Mouse (Mus musculus) testis, postnatal 10 days (tissue): ENCODE measurements around the gene Ncln.

Experiments used
- DNase-seq: peaks from one replicate; pipeline ENCODE4 v3.0.0; 2021; ENCODE audit warnings: low spot score

The Ncln gene

DNA sequence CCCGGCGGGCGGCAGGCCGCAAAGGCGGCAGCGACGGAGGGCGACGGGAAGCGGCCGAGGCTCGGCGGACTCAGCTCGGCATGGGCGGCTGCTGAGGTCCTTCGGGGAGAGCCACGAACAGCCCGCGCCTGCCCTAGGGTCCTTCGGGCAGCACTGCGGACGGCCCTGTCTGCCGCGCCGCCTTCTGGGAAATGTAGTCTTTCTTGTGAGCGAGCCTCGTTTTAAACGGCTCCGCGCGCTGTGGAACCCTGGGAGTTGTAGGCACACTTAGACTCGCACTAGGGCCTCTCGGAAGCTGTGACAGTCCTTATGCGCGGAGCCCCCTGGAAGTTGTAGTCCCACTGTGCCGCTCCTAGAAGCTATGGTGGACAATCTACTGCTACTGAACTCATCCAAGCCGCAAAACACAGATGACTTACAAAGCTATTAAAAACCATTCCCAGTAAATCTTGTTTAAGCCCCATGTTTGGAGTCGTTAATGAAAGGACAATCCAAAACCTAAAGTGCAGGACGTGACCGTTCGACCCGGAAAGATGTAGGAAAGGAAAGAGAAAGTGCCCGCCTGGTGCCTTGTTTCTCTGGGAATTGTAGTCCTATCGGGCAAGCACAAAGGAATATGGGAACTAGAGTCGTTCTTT lies at the start of gene Ncln:
Gene Ncln, minus strand, starts transcription at position 129 of the 638 bp plus-strand sequence.
- peak; percentile 98 for DNase-seq

DNA sequence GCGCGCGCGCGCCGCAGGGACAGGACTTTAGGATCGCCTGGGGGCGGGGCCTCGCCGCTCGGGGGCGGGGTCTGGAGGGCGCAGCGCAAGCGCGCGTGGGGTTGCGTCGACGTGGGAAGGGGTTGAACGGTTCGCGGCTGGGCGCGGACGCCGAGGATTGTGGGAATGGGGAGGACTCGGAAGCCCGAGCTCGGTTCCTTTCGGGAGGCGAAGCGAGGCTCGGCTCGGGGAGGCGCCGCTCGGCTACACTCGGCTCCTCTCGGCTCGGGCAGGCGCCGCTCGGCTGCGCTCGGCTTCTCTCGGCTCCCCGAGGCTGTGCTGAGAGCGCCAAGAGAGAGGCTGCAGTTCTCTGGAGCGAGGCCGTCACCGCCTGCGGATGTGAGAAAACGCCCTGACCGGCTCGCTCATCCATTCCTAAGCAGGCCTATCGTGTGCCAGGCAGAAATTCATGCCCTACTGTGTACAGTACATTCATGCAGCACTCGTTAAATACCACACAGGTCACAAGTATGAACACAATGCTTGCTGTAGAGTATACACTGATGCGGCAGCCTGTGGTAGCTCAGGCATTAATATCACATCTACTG lies 49.1 kb upstream of the Ncln start, which contains the start of gene Gna11:
Gene Gna11, minus strand, starts transcription at position 30 of the 587 bp plus-strand sequence.
- peak; percentile 100 for DNase-seq

DNA sequence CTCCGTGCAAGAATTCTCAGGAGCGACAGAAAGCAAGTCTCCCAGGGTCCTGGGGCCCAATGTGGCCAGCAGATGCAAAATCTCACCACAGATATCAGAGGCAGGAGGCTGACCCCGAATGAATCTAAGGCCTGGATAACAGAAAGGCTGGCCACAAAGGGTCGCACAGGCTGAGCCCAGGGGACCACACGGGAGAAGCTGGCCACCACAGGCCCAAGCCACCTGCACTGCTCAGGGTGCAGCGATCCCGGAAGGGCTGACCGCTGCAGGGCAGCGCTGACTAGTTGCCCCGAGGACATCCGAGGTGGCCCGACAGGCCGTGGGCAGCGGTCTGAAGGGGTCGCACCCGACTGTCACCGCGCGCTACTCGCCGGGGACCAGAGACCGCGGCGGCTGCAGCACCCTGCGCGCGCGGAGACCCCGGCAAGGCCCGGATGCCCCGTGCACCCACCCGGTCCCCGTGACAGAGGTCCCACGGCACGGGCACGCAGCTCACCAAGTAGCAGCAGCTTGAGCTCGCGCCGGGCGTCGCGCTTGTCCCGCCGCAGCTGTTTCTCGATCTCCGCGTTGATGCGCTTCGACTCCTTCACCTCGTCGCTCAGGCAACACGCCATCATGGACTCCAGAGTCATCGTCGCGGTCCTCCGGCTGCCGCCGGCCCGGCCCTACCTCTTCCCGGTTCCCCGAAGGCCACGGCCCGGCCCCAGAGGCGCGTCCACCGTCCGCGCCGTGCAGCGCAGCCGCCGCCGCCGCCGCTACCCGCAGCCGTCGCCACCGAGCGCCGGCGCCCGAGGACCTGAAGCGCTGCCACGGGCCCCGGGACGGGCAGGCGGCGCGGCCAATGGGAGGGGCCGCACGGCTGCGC lies 48.3 kb upstream of the Ncln start:
- DNase-seq: no peak

DNA sequence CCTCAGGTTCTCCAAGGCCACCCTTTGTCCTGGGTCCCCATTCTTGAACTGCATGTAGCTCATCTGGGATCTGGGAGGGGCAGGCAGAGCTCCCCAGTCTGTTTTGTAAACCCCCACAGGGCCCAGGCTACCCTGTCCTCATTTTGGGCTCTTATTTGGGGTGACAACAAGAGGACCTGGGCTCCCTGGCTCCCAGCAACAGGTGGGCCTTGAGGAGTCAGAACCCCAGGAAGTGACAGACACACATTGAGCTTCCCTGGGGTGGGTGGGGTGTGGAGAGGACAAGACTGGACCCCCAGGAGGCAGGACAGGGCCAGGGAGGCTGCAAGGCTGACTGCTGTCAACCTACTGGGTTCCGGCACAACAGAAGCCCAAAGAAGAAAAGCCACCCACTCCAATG lies 47.4 kb upstream of the Ncln start:
- DNase-seq: no peak

DNA sequence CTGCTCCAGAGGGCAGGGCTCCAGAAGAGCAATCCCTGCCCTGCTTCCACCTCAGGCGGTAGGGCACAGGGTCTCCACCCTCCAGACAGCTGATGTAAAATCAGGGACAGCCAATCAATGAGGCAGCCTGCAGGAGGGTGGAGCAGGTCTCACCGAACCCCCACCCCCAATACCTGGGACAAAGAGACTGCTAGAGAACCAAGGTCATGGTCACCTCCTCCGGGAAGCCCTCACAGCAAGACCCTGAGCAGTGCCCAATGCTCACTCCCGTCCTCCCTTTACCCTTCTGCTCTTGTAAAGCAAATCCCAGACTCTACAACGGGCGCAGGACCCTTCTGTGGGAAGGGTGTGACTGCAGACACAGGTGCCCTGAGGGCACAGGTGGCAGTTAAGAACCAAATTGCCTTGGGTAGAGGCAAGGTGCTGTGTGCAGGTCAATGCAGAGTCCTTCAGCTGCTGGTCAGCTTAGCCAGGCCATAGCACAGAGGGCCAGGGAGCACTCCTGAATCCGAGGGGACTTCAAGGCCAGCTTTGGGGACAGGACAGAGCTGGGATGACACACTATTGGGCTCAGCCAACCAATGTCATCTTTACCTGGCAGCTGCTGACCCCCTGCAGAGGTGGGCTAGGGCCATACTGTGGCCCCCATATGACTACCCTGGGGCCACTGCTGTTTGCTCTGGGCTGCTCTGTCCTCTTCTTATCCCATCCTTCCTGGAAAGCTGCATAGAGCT lies 46.7 kb upstream of the Ncln start:
- DNase-seq: no peak

DNA sequence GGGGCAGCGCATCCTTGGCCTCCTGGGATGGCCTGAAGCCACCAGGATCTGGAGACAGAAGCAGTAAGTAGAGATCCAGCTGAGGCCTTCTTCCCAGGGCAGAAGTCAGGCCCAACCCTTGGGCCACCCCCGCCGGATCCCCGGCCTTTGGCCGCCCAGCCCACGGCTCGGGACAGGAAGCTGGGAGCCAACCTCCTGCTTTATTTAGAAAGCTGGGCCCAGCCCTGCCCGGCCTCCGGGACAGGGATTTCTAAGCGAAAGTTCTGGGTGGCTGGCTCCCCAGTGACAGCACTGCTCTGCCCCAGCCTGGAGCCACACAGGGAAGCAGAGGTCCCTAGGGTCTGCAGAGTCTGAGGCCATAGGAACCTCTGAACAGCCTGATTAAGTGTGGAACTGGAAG lies 45.6 kb upstream of the Ncln start:
- DNase-seq: no peak

DNA sequence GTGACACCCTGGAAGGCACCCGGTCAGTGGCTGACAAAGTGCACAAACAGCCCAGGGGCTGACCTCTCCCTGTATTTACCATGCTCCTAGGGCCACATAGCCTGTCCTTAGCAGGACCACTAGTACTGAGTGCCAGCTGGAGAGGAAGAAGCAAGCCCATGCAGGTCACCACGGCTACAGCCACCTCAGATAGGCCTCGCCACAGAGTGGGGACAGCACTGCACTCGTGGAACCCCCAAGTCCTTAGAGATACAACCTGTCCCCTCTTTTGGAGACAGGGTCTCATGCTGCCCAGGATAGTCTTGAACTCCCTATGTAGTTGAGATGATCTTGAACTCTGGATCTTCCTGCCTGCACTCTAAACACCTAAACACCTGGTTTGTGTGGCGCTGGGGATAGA lies 45.2 kb upstream of the Ncln start:
- DNase-seq: no peak

DNA sequence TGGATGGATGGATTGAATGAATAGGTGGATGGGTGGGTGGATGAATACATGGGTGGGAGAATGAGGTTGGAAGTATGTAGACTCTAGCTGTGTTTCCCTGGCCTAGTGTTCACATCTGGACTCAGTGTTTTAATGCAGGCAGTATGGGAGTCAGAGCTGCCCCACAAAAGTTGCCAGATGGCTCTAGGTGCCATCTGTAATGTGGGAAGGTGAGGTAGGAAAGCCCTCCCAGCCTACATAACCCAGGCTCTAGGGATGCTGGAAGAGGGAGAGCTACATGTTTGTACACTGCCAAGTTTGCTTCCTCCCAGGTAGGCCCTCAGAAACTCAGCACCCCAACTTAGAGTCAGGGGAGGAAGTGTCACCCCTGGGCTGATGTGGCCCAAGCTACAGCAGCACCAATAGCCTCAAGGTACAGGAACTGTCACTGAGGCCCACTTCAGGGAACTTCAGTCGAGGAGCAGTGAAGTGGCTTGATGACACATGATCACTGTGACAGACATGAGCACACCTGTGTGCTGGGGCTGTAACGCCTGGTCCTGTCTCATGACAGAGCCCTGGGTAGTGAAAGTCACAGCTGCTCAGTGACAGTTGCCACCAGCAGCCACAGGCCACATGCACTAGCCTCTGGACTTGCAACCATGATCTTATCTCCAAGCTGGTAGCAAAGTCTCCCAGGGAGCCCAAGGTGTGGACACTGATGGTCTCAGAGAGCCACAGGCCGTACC lies 42.3 kb upstream of the Ncln start:
- DNase-seq: no peak

DNA sequence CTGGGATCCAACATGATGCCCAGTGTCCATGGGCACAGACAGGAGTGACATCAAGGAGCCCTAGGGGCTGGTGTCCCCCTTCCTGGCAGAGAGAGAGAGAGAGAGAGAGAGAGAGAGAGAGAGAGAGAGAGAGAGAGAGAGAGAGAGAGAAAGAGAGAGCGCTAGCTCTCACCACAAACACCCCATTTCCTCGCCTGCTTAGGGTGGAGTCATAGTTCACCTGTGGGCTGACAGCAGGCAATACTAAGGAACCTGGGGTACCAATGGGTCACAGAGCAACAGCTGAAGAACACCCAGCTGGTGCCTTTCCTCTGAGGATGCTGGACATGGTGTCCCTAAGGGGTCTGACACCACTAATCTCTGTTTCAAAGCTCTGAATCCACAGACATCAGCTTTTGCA lies 41.2 kb upstream of the Ncln start:
- DNase-seq: no peak

DNA sequence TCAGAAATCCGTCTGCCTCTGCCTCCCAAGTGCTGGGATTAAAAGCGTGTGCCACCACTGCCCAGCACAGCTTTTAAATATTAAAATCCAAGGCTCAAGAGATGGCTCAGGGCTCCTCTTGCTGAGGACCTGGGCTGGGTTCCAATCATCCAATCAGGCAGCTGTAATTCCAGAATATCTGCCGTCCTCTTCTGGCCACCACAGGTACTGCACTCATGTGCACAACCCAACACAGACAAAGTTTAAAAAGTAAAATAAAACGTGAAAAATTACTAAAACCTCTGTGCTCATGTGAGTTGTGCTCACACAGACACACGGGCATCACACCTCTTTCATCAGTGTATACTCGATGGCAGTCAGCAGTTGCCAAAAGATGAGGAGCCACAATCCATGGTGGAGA lies 40.5 kb upstream of the Ncln start:
- DNase-seq: no peak

DNA sequence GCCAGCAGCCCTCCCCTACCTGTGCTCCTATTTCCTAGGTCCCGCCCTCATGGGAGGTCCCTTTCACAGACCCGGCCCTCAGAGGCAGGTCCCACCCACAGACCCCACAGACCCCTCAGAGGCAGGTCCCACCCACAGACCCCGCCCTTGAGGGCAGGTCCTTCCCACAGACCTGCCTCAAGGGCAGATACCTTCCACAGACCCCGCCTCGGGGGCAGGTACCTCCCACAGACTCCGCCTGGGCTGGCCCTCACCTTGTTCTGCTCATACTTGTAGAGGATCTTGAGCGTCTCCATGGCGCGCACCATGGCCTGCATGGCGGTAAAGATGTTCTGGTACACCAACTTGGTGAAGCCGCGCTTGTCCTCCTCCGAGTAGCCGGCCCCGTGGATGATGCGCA lies 38.6 kb upstream of the Ncln start:
- DNase-seq: no peak

DNA sequence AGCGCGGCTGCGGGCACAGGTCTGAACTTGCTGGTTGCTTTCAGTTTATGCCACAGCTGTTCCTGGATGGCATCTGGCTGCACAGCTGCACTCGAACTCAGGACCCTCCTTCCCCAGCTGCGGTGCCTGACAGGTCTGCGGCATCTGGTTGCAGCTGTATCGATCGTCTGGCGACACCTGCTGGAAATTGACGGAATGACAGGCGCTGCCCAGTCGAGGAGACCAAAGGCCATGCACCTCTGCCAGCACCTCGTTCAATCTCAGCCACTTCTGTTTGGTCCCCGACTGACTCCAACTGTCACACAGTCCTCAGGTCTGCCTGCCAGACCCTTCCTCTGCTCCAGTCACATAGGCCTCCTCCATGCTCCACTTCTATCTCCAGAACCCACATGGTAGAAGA lies 30.6 kb upstream of the Ncln start:
- DNase-seq: peak; percentile 90

DNA sequence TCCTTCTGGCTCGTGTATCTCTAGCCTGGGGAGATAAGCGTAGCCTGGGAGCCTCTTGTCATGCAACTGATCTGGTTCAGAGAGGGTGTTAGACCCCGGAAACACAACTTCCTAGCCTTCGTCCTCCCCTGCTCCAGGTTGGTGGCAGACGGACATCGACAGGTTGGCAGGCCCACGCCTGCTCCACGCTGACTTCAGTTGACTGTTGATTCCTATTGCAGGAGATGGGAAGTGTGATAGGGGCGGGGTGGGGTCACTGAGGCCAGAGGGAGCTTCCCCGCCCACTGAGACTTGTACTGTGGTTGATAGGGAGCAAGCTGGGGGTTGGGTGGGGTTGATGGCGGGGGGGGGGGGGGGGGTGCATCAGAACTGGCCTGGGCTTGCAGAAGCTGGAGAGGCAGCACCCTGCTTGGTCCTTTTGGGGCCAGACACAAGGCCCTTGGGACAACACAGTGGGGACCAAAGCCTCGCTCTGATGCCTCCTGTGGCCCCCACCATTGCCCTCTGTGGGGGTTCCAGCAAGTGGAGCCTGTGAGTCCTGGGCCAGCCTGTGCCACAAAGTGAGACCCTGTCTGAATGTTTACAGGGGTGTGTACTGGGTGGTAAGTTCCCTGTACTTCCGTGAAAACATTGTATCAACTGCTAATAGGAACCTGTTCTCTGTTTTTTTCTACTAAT lies 29.0 kb upstream of the Ncln start:
- no peak for DNase-seq

DNA sequence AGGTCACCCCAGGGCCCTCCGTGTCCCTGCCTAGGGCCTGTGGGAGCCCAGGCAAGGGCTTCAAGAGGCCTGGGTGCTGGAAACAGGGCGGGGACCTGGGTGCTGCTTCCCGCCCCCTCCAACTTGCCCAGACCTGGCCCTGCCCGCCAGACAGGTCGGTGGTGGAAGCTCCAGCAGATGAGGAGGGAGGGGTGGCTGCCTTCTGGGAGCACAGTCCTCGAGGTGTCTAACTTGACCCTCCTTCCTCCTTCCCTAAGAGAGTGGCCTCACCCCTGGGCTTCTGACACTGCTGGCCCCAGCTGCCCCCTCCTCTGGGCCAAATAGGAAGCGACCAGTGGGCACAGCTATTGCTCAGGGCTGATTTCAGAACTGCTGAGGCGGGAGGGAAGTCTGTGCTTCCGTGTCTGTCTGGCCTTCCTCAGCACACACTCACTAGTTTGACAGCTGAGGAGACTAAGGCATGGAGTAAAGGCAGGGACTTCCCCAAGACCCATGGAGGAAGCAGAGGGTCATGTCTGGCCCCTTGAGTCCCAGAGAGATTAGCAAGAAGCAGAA lies 27.9 kb upstream of the Ncln start, which contains the start of gene Gna15:
Gene Gna15, minus strand, starts transcription at position 175 of the 555 bp plus-strand sequence.
- DNase-seq: no peak

DNA sequence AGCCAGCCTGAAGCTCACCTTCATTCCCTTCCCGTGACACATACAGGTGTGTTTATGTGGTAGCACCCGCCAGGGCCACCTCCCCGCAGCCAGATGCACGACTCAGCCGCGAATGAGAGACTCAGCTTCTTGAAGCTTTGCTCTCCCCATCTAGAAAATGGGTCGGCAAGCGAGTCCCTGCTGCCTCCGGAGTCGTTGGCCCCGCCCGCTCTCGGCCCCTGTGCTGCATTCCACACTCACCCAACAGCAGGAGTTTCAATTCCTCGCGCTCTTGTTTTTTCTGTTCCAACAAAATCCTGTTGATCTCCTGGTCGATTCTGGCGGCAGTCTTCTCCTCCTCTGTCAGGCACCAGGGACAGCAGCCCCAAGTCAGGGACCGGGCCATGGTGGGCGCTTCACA lies 27.4 kb upstream of the Ncln start:
- DNase-seq: no peak

DNA sequence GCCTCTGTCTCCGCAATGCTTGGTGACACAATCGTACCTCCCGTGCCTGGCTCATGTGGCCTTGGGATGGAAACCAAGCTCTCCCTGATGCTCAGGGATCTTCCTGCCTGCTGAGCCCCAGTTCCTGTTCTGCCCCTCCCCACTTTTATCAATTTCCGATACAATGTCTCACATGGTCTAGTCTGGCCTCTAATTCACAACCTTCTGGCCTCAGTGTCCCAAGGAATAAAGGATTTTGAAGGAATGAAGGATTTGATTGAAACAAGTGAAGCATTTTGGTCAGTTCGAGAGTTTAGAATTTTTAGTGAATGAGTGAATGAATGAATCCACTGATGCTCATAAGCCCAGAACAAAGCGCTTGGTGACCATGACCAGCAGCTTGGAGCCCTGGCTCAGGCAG lies 26.9 kb upstream of the Ncln start:
- no peak for DNase-seq

DNA sequence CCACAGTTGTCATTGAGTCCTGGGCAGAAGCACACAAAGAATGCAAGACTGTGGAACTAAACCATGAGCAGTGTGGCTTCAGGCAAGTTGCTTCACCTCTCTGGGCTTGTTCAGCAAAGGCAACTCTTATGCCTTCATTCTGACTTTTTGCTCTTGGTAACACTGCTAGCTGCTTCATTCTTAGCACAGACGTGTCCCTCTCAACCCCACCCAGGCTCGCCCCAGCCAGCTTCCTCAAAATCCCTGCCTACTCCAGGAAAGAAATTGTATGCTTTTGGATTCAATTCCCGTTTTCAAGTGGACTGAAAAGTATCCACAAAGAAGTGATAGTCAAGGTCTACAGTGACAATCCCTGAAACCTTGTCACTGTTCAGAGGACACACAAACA lies 23.8 kb upstream of the Ncln start:
- DNase-seq: no peak

DNA sequence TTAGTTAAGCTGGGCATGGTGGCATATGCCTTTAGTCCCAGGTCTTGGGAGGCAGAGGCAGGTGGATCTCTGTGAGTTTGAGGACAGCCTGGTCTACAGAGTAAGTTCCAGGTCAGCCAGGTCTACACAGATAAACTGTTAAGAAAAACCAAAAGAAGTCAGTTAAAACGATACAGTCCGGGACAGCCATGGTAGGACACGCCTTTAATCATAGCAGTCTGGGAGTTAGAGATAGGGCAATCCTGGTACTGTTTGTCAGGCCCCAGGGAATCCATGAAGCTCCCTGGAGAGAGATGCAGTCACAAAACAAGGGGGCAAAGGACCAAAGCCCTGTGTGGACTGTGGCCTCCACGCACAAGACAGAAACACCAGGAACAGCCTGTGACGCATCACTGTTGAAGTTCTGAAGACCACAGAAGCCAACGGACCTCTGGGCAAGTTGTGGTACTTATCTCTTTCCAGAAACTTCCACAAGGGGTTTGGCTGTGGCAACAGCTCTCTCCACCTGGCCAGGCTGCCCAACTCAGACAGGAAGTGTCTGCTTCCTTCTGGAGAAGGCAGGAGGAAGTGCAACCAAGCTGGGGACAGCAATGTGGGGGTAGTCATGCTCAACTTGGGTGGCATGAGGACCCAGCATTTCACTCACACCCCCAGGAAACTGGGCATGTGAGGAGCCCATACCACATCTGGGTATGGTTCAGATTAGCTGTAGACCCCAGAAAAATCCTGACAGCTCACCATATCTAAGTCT lies 23.2 kb upstream of the Ncln start:
- no peak for DNase-seq

DNA sequence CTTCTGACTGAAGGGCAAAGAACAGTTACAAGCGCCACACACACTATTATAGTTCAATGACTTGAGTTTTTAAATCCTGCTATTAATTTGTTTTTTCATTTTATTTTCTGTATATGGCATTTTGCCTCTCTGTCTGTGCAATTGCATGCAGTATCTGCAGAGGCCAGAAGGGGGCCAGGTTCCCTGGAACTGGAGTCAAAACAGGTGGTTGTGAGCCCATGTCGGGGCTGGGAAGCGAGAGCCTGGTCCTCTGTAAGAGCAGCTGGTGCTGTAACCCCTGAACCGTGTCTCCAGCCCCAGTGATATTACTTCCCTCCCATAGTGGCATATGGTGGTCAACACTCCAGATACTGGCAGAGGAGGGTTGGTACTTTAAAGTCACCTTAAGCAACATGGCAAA lies 22.4 kb upstream of the Ncln start:
- DNase-seq: peak; percentile 86

DNA sequence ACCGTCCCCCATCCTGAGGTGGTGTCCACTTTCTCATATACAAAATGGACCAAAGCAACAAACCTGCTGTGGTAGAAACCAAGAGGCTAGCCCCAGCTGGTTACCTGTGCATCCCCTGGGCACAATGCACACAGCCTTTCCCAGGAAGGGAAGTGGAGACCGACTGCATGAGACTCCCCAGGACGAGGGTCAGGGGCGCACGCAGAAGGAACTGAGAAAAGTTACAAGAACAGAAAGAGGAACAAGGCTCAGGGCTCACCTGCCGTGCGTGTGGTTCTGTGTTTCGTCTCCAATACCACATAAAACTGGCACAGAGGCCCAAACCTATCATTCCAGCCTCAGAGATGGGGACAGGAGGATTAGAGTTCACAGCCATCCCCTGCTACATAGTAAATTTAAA lies 21.0 kb upstream of the Ncln start:
- DNase-seq: no peak
